ENCODE assay signal across 20 mouse cellular contexts in genomic region chr10:59171042-59171441, GRCm38 (mm10).
"Had no signal": no experiment of that assay in that cellular context is flagged by ENCODE, and none has a peak within 500 bp of the region (broad histone marks: within the 10 kb centered on the region; RNA-seq: fewer than 3 reads in every experiment).

No protein-coding gene starts in this region.

- H3K9ac ChIP-seq: limb, embryonic 12.5 days; liver, embryonic 12.5 days; liver, embryonic 15.5 days; lung, embryonic 15.5 days; midbrain, embryonic 13.5 days; neural tube, embryonic 13.5 days had no signal

- DNase-seq: kidney, adult 18-20 months; kidney, postnatal 25 days; layer of hippocampus, adult 9-11 months; liver; lung, adult 18-20 months; lung, postnatal 10 days; lung, postnatal 36 days; retina, postnatal 1 day; thymus, adult 18-20 months; thymus, postnatal 36 days had no signal

- H3K27me3 ChIP-seq: limb, embryonic 12.5 days; liver, embryonic 12.5 days; liver, embryonic 15.5 days; lung, embryonic 15.5 days; midbrain, embryonic 13.5 days; neural tube, embryonic 13.5 days had no signal

- H3K27ac ChIP-seq: kidney, postnatal 0 days; layer of hippocampus, adult 2 months; limb, embryonic 12.5 days; liver, embryonic 12.5 days; liver, embryonic 15.5 days; lung, embryonic 15.5 days; midbrain, embryonic 13.5 days; neural tube, embryonic 13.5 days had no signal

- H3K4me2 ChIP-seq: limb, embryonic 12.5 days; liver, embryonic 12.5 days; liver, embryonic 15.5 days; lung, embryonic 15.5 days; midbrain, embryonic 13.5 days; neural tube, embryonic 13.5 days had no signal

- H3K36me3 ChIP-seq: liver, embryonic 15.5 days had no signal

- H3K4me3 ChIP-seq: layer of hippocampus, adult 2 months; limb, embryonic 12.5 days; liver, embryonic 12.5 days; liver, embryonic 15.5 days; lung, embryonic 15.5 days; midbrain, embryonic 13.5 days; myocyte; neural tube, embryonic 13.5 days had no signal

- H3K4me1 ChIP-seq: limb, embryonic 12.5 days; lung, embryonic 15.5 days; midbrain, embryonic 13.5 days; neural tube, embryonic 13.5 days had no signal

- ATAC-seq: intestine, embryonic 16.5 days; liver, embryonic 12.5 days; midbrain, embryonic 13.5 days had no signal

- H3K9me3 ChIP-seq: limb, embryonic 12.5 days; liver, embryonic 12.5 days; liver, embryonic 15.5 days; lung, embryonic 15.5 days; midbrain, embryonic 13.5 days; neural tube, embryonic 13.5 days had no signal
